Comparison of ENCODE assay signal across 8 mouse cellular contexts in genomic region chr6:40436047-40436483, GRCm38 (mm10). TPM values are rescaled to one million over a fixed set of nuclear protein-coding genes. Genes with fewer than 3 reads are reported as not detected.
DNase-seq lines count a peak whose midpoint lies in the region; ATAC-seq and TF ChIP-seq lines count a peak whose summit lies in the region.

TSS of gene E330009J07Rik (minus strand) at chr6:40436135.

- TF ChIP-seq EP300 in lung, postnatal 0 days (IDR thresholded peaks at IDR 0.05) = no peak

- H3K27ac ChIP-seq in forebrain, postnatal 0 days (ENCODE audit: low read depth, low read length) = peak within 1 kb of the TSS; percentile 94
- H3K27ac ChIP-seq in lung, postnatal 0 days (ENCODE audit: low read length) = peak within 1 kb of the TSS; percentile 26; the same call in 1 of the 2 replicates

- H3K9ac ChIP-seq in forebrain, postnatal 0 days = peak within 1 kb of the TSS; percentile 84
- H3K9ac ChIP-seq in lung, postnatal 0 days (replicated peaks; ENCODE audit: low read depth) = peak within 1 kb of the TSS; percentile 59

- ATAC-seq in cerebellum, adult (ENCODE audit: insufficient number of reproducible peaks, low FRiP score, low TSS enrichment) = peak; percentile 81
- ATAC-seq in forebrain, postnatal 0 days = peak; percentile 77
- ATAC-seq in lung, postnatal 0 days = peak; percentile 97

- under 1% methylated on average over 36 of the region's 38 CpGs for WGBS in forebrain, postnatal 0 days
- WGBS in lung, postnatal 0 days = under 1% methylated on average over 30 of the region's 38 CpGs

- peaks cover 10% of the 10 kb centered on the region for H3K4me1 ChIP-seq in E14TG2a.4 (replicated peaks; ENCODE audit: low read depth, low read length)
- H3K4me1 ChIP-seq in forebrain, postnatal 0 days (ENCODE audit: insufficient read depth) = peaks cover 24% of the 10 kb centered on the region
- H3K4me1 ChIP-seq in lung, postnatal 0 days (ENCODE audit: insufficient read depth, low read depth, low read length) = no peaks in the 10 kb centered on the region; the same call in 1 of the 2 replicates

- peak within 1 kb of the TSS; percentile 93 for H3K4me3 ChIP-seq in E14TG2a.4 (replicated peaks; ENCODE audit: low read length)
- peak within 1 kb of the TSS; percentile 91 for H3K4me3 ChIP-seq in forebrain, postnatal 0 days (ENCODE audit: low read depth, low read length)
- peak within 1 kb of the TSS; percentile 69 for H3K4me3 ChIP-seq in lung, postnatal 0 days (ENCODE audit: low read depth, low read length)

- no peaks in the 10 kb centered on the region for H3K36me3 ChIP-seq in E14TG2a.4 (ENCODE audit: insufficient read depth, low read length)
- H3K36me3 ChIP-seq in forebrain, postnatal 0 days (ENCODE audit: insufficient read depth) = no peaks in the 10 kb centered on the region
- no peaks in the 10 kb centered on the region for H3K36me3 ChIP-seq in lung, postnatal 0 days (ENCODE audit: insufficient read depth, low read length)

- H3K27me3 ChIP-seq in E14TG2a.4 (ENCODE audit: insufficient read depth, low read length) = peaks cover 76% of the 10 kb centered on the region
- no peaks in the 10 kb centered on the region for H3K27me3 ChIP-seq in forebrain, postnatal 0 days (ENCODE audit: insufficient read depth, low read length)
- no peaks in the 10 kb centered on the region for H3K27me3 ChIP-seq in lung, postnatal 0 days (replicated peaks; ENCODE audit: insufficient read depth, low read length)

- peak within 1 kb of the TSS; percentile 80 for H3K4me2 ChIP-seq in forebrain, postnatal 0 days (ENCODE audit: low read depth)
- peak within 1 kb of the TSS; percentile 97 for H3K4me2 ChIP-seq in lung, postnatal 0 days (replicated peaks; ENCODE audit: low read depth, low read length)

- DNase-seq in forebrain, postnatal 0 days = peak; percentile 76
- DNase-seq in heart, postnatal 4 days = peak; percentile 80
- peak; percentile 74 to 85 for DNase-seq in layer of hippocampus, postnatal 10 days (ENCODE audit: low spot score in 2 of 2)
- peak; percentile 86 for DNase-seq in lung, postnatal 0 days (ENCODE audit: low spot score)
- peak; percentile 84 for DNase-seq in ovary, postnatal 36 days (ENCODE audit: low spot score)
- DNase-seq in thymus, postnatal 14 days = peak; percentile 89

- H3K9me3 ChIP-seq in E14TG2a.4 (ENCODE audit: low read length) = no peaks in the 10 kb centered on the region
- H3K9me3 ChIP-seq in forebrain, postnatal 0 days (ENCODE audit: low read length) = no peaks in the 10 kb centered on the region
- no peaks in the 10 kb centered on the region for H3K9me3 ChIP-seq in lung, postnatal 0 days (ENCODE audit: low read length)

- no peak for TF ChIP-seq CTCF in E14TG2a.4 (conservative IDR thresholded peaks at IDR 0.05; ENCODE audit: low read length)
- TF ChIP-seq CTCF in forebrain, postnatal 0 days (IDR thresholded peaks at IDR 0.05; ENCODE audit: low read depth) = no peak
- no peak for TF ChIP-seq CTCF in lung, postnatal 0 days (IDR thresholded peaks at IDR 0.05)

RNA-seq across cellular contexts. Expression of gene E330009J07Rik, which starts in this region (rescaled TPM):
- 24.4 and 26.4 TPM in 2 replicates for total RNA-seq in forebrain, postnatal 0 days (2014; rRNA removed)
- polyA plus RNA-seq in forebrain, postnatal 0 days (2015; fragmentation: Nextera tagmentation; extraction: Ambion mirVana) = 6.7 and 10.2 TPM in 2 replicates
- 1 to 10 TPM; 3.1 to 3.7 TPM for total RNA-seq in heart, postnatal 4 days (2021)
- total RNA-seq in layer of hippocampus, postnatal 10 days (2021) = 10 to 100 TPM; 35.6 to 39.5 TPM
- 7.5 and 9.8 TPM in 2 replicates for polyA plus RNA-seq in lung, postnatal 0 days (2015; fragmentation: Nextera tagmentation; extraction: Ambion mirVana)

Comparison
In these comparisons a context has a peak if more than half of its experiments do, and no peak if none do; other contexts are left out.
1. Peak in every context shown above with its lines: DNase-seq, ATAC-seq, H3K4me3 ChIP-seq and H3K27ac ChIP-seq.